Mouse (Mus musculus) intestine, embryonic 16.5 days (tissue): ENCODE data around the gene Disc1. TPM values are rescaled to one million over a fixed set of nuclear protein-coding genes. Genes with fewer than 3 reads are reported as not detected.

Source experiments
- ATAC-seq: fragments of 200-750 bp; cut with Nextera tagmentation; 2 replicates; pipeline ENCODE4 v1.8.0; 2017; ENCODE audit warnings: moderate TSS enrichment, moderate library complexity
- H3K27ac ChIP-seq: fragments of 300-500 bp; sonication (generic); 2 replicates; pipeline ENCODE4 v1.5.1; 2014; ENCODE audit warnings: mild to moderate bottlenecking, low read length
- H3K27me3 ChIP-seq: fragments of 300-500 bp; sonication (generic); replicated peaks from 2 replicates; pipeline ENCODE4 v1.6.1; 2014; ENCODE audit warnings: low read length, control low read depth, mixed read lengths; ENCODE audit not compliant: control insufficient read depth, insufficient read depth
- H3K36me3 ChIP-seq: fragments of 300-500 bp; sonication (generic); 2 replicates; pipeline ENCODE4 v1.6.1; 2014; ENCODE audit warnings: low read length, control low read depth; ENCODE audit not compliant: control insufficient read depth, insufficient read depth
- H3K4me1 ChIP-seq: fragments of 300-500 bp; sonication (generic); 2 replicates; pipeline ENCODE4 v1.6.1; 2014; ENCODE audit warnings: low read length, control low read depth, mixed read lengths; ENCODE audit not compliant: control insufficient read depth, insufficient read depth
- H3K4me2 ChIP-seq: fragments of 300-500 bp; sonication (generic); 2 replicates; pipeline ENCODE4 v1.6.1; 2014; ENCODE audit warnings: low read depth, low read length, control low read depth
- H3K4me3 ChIP-seq: fragments of 300-500 bp; sonication (generic); 2 replicates; pipeline ENCODE4 v1.5.1; 2014; ENCODE audit warnings: mild to moderate bottlenecking, low read length
- H3K9ac ChIP-seq: fragments of 300-500 bp; sonication (generic); 2 replicates; pipeline ENCODE4 v1.6.1; 2014; ENCODE audit warnings: low read depth, low read length
- H3K9me3 ChIP-seq: fragments of 300-500 bp; sonication (generic); 2 replicates; pipeline ENCODE4 v1.6.1; 2016; ENCODE audit warnings: low read length, control low read depth; ENCODE audit not compliant: control insufficient read depth
- WGBS: fragments of 180-500 bp; shearing (Covaris S2); extraction: QIAGEN DNeasy Blood & Tissue Kit; methylation state at CpG from one replicate; pipeline ENCODE4 v1.1.7; 2014; 5-methylcytosine and 5-hydroxymethylcytosine counted together
- polyA plus RNA-seq: library from polyadenylated mRNA; unstranded; fragments of >200 nt; fragmentation: Nextera tagmentation; extraction: Ambion mirVana; gene quantifications from 2 replicates; pipeline ENCODE4 v1.2.1, GENCODE M21; 2015

Gene Disc1
- polyA plus RNA-seq, 1 experiment from 2014 or later = 1.7 TPM

- Histone ChIP-seq H3K9me3 (no peaks in the 10 kb centered on the region), H3K4me3 (peak overlapping the region; percentile 50), H3K4me2 (peak overlapping the region; percentile 76), H3K36me3 (no peaks in the 10 kb centered on the region), H3K27me3 (no peaks in the 10 kb centered on the region), H3K27ac (peak overlapping the region; percentile 60), H3K9ac (peak overlapping the region; percentile 63), H3K4me1 (peaks cover 13% of the 10 kb centered on the region)
- WGBS = 21% methylated on average over 23 of the region's 23 CpGs
- ATAC-seq = peak; percentile 79
Observed at GRCm38 (mm10) chr8:125254188-125255005, 200.4 kb downstream of the Disc1 start.

DNA sequence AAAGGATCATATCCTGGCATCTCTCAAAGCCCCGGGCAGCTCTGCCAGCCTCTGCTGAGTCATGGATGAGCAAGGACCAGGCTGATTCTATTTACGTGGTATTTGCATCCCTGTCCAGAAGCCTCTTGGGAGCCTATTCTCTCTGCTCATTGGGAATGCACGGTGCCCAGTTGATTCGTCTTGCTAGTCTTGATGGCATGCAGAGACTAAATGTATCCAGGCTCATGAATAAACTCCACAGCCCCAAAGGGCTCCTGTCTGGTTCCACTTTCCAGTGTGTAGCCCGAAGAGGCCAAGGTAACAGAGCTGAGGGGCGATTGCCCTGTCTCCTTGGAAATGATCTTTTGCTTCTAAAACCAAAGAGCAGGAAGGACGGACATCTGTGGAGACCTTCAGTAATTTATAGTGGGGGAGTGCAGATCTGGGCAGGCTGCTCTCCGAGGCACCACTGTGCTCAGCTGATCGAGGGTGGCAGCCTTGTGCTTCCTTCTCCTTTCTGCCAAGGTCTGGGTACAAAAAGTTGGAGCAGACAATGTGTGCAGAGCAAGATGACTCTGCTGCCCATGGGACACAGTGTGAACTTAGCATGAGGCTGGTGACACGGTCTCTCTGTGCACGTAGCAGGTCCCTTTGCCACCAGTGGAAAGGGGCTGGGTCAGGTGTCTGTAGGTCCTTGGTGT lies 201.2 kb downstream of the Disc1 start:
- H3K27me3 ChIP-seq = no peaks in the 10 kb centered on the region
- H3K9me3 ChIP-seq = no peaks in the 10 kb centered on the region
- H3K4me1 ChIP-seq = peaks cover 13% of the 10 kb centered on the region
- H3K27ac ChIP-seq = no peak overlapping the region
- no peak overlapping the region for H3K4me3 ChIP-seq
- H3K36me3 ChIP-seq = no peaks in the 10 kb centered on the region
- H3K9ac ChIP-seq = no peak overlapping the region
- ATAC-seq = no peak
- H3K4me2 ChIP-seq = no peak overlapping the region
- 67% methylated on average over 11 of the region's 11 CpGs for WGBS

GRCm38 (mm10) chr8:125257660-125258059 lies 203.7 kb downstream of the Disc1 start:
- Histone ChIP-seq H3K4me3 (no peak overlapping the region), H3K36me3 (no peaks in the 10 kb centered on the region), H3K27me3 (no peaks in the 10 kb centered on the region), H3K9me3 (no peaks in the 10 kb centered on the region), H3K4me2 (no peak overlapping the region), H3K4me1 (peaks cover 13% of the 10 kb centered on the region), H3K27ac (no peak overlapping the region), H3K9ac (no peak overlapping the region)
- no peak for ATAC-seq
- 58% methylated on average over 2 of the region's 2 CpGs for WGBS

DNA sequence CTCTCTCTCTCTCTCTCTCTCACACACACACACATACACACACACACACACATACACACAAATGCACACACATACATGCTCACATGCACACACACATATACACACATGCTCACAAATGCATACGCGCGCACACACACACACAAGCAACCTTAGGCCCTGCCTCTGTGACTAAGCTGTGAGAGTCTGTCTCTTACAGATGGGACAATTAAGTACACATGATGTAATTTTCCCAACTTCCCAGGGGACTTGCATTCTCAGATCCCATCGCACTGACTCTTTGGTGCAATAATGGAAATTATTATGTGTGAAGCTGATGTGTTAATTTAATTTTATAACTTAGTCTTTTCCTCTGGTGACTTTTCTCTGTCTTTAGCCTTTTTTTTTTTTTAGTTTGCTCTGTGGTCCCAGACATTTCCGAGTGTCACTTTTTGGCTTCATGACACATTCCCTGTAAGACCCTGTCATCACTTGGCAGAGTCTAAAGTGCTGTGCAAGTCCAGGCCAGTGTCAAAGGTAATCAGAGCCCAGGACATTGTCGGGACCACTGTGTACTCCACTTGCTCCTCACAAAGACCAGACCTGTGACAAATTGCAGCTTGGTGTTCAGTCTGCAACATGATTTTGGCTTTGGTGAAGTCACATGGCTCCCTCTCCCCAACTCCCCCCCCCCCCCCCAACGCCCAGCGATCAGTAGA lies 205.0 kb downstream of the Disc1 start:
- no peak overlapping the region for H3K4me2 ChIP-seq
- no peaks in the 10 kb centered on the region for H3K36me3 ChIP-seq
- no peak overlapping the region for H3K9ac ChIP-seq
- ATAC-seq = no peak
- H3K4me1 ChIP-seq = peaks cover 7% of the 10 kb centered on the region
- H3K27ac ChIP-seq = no peak overlapping the region
- 76% methylated on average over 8 of the region's 8 CpGs for WGBS
- H3K4me3 ChIP-seq = no peak overlapping the region
- H3K9me3 ChIP-seq = no peaks in the 10 kb centered on the region
- H3K27me3 ChIP-seq = no peaks in the 10 kb centered on the region

DNA sequence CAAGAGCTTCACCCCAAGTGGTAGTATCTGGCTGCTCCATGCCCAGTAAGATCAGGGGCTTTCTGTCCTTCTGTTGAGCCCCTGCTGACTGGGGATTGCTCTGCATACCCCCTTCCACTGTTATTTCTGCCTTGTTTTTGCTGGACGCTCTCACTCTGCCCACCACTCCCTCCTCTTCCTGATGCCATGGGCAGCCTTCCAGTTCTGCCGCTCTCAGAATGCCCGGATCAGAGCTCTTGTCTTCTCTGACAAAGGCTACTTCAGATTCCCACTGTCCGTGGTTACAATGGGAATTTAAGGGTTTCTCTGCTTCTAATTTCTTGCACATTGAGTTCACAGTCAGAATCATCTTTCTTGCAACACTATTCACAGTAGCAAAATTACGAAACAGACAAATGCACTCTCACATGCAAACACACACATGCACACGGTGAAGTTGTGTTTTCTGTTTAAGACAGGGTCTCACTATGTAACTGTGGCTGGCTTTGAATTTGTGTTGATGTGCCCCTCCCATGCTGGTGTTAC lies 214.2 kb downstream of the Disc1 start:
- WGBS = 73% methylated on average over 6 of the region's 6 CpGs
- ATAC-seq = no peak

GRCm38 (mm10) chr8:125270292-125270691 lies 216.3 kb downstream of the Disc1 start:
- WGBS = 56% methylated on average over 7 of the region's 7 CpGs
- Histone ChIP-seq H3K4me1 (peaks cover 25% of the 10 kb centered on the region), H3K4me2 (no peak overlapping the region), H3K36me3 (no peaks in the 10 kb centered on the region), H3K9me3 (no peaks in the 10 kb centered on the region), H3K4me3 (no peak overlapping the region), H3K9ac (no peak overlapping the region), H3K27ac (no peak overlapping the region), H3K27me3 (no peaks in the 10 kb centered on the region)
- ATAC-seq = 0 out of 2 replicates have a peak, but pooled peaks have one; percentile 39

More for the DNA sequence above, 214.2 kb downstream of the Disc1 start:
- Histone ChIP-seq H3K4me3 (no peak overlapping the region), H3K9me3 (no peaks in the 10 kb centered on the region), H3K36me3 (no peaks in the 10 kb centered on the region), H3K27me3 (no peaks in the 10 kb centered on the region), H3K4me1 (peaks cover 25% of the 10 kb centered on the region), H3K4me2 (no peak overlapping the region), H3K9ac (no peak overlapping the region), H3K27ac (no peak overlapping the region)

GRCm38 (mm10) chr8:125271357-125271756 lies 217.4 kb downstream of the Disc1 start:
- Histone ChIP-seq H3K27ac (peak overlapping the region; percentile 43), H3K9ac (no peak overlapping the region), H3K4me1 (peaks cover 25% of the 10 kb centered on the region), H3K9me3 (no peaks in the 10 kb centered on the region), H3K27me3 (no peaks in the 10 kb centered on the region), H3K4me2 (no peak overlapping the region), H3K36me3 (no peaks in the 10 kb centered on the region), H3K4me3 (no peak overlapping the region)
- ATAC-seq = peak; percentile 61
- 66% methylated on average over 5 of the region's 5 CpGs for WGBS

GRCm38 (mm10) chr8:125272089-125272866 lies 218.3 kb downstream of the Disc1 start:
- Histone ChIP-seq H3K4me2 (no peak overlapping the region), H3K27me3 (no peaks in the 10 kb centered on the region), H3K9ac (no peak overlapping the region), H3K4me1 (peaks cover 25% of the 10 kb centered on the region), H3K36me3 (no peaks in the 10 kb centered on the region), H3K4me3 (no peak overlapping the region), H3K9me3 (no peaks in the 10 kb centered on the region), H3K27ac (peak overlapping the region; percentile 43)
- peak; percentile 83 for ATAC-seq
- WGBS = 51% methylated on average over 13 of the region's 13 CpGs
